Mouse (Mus musculus): ENCODE measurements at regions not wholly inside any gene's neighbourhood (a gene's known extent, or its start where the extent isn't known, plus 50 kb on each side); places are given as distances from the start of the nearest gene placed in this dataset.

- TF ChIP-seq CTCF (IDR thresholded peaks at IDR 0.05; ENCODE audit: control insufficient read depth, insufficient read depth, low read length) (no peak), POLR2A (IDR thresholded peaks at IDR 0.05; ENCODE audit: borderline replicate concordance, control insufficient read depth, low read depth, low read length) (no peak)
Measured at GRCm38 (mm10) chr10:83914401-83915132, 191.9 kb downstream of the 1500009L16Rik start.

Measured in bone marrow, adult 2 months (tissue).